Mouse (Mus musculus): ENCODE measurements around the gene Arid1a. TPM values are rescaled to one million over a fixed set of nuclear protein-coding genes. Genes with fewer than 3 reads are reported as not detected.
"Not testable (repeated sequence)": the region's sequence is repeated elsewhere in the genome, so short reads cannot be mapped to it uniquely, and the experiment has no call there.

Gene Arid1a
- polyA plus RNA-seq, 1 experiment from 2014 or later: 18.5 TPM

DNA sequence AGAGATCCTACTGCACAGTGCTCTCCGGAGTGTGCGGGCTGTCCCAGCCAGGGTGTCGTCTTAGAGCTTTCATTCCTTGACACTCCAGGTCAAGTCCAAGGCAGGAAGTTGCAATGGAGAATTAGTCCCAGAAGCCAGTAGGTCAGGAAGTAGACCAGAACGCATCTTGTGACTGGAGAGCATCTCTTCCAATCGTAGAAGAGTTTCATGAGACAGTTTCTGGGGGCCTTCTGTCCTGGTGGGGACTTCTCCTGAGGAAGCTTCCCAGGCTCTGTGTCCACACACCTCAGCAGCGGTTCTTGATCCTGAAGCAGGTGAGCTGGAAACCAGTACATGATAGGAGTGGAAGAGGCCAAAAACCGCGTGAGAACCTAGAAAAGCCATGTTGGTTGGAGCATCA lies 94.1 kb downstream of the Arid1a start:
- H3K9me3 ChIP-seq (ENCODE audit: control insufficient read depth, low read length): no peaks in the 10 kb centered on the region
- no peak for ATAC-seq
- no peak overlapping the region for H3K4me3 ChIP-seq (ENCODE audit: low read length)
- peaks cover 2% of the 10 kb centered on the region; the same call in 1 of the 2 replicates for H3K36me3 ChIP-seq (ENCODE audit: control insufficient read depth, insufficient read depth, low read length)
- H3K27ac ChIP-seq (ENCODE audit: low read length): no peak overlapping the region
- H3K27me3 ChIP-seq (replicated peaks; ENCODE audit: control insufficient read depth, insufficient read depth, low read length): no peaks in the 10 kb centered on the region
- peaks cover 40% of the 10 kb centered on the region for H3K4me1 ChIP-seq (ENCODE audit: control insufficient read depth, insufficient read depth, low read length)
- no peak overlapping the region for H3K4me2 ChIP-seq (ENCODE audit: low read depth, low read length)
- WGBS: 89% methylated on average over 8 of the region's 8 CpGs
- no peak overlapping the region for H3K9ac ChIP-seq (ENCODE audit: low read depth, low read length)

DNA sequence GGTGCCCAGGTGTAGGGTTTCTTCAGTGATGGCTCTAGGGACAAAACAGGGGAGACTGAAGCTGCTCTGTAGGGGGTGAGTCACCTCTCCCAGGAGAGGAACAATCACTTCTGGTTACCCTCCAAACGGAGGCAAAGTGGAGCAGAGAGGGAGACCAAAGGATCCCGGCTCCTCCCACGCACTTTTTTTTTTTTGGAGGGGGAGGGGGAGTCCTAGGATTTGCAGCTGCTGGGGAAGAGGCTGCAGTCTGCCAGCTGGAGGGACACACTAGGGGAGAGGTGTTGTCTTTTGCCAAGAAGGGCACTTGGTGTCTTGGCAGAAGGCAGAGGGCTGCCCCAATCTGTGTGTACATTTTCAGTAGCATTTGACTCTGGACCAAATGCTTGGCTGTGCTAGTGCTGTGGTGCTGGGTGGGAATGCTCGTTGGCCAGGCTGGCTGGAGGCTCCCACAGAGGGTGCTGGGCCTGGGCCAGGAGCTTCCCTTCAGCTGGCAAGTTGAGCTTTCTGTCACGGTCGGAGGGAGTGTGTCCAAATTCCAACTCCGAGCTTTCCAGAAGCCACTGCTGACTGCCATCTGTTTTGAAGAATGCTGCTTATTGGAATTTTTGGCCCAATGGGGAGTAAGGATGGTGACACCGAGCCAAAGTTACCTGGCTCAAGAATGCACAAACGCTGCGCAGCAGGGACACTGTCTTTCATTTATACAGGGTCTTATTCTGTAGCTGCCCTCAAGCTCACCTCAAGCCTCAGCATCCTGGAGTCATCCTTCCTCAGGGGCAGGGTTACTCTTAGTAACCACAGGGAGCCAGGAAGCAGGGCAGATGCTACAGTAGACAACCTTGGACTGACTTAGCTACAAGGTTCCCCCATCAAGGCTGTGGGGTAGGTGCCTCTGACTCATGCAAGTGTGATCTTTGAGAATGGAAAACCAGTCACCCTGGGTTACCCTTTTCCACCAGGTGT lies 96.1 kb downstream of the Arid1a start:
- peaks cover 37% of the 10 kb centered on the region for H3K4me1 ChIP-seq (ENCODE audit: control insufficient read depth, insufficient read depth, low read length)
- no peaks in the 10 kb centered on the region for H3K27me3 ChIP-seq (replicated peaks; ENCODE audit: control insufficient read depth, insufficient read depth, low read length)
- peak overlapping the region; percentile 55 for H3K9ac ChIP-seq (ENCODE audit: low read depth, low read length)
- ATAC-seq: peak; percentile 63
- no peaks in the 10 kb centered on the region for H3K9me3 ChIP-seq (ENCODE audit: control insufficient read depth, low read length)
- H3K36me3 ChIP-seq (ENCODE audit: control insufficient read depth, insufficient read depth, low read length): no peaks in the 10 kb centered on the region
- WGBS: 14% methylated on average over 10 of the region's 10 CpGs
- H3K4me2 ChIP-seq (ENCODE audit: low read depth, low read length): peak overlapping the region; percentile 59
- peak overlapping the region; percentile 97 for H3K27ac ChIP-seq (ENCODE audit: low read length)
- H3K4me3 ChIP-seq (ENCODE audit: low read length): peak overlapping the region; percentile 36

- Histone ChIP-seq H3K36me3 (ENCODE audit: control insufficient read depth, insufficient read depth, low read length) (no peaks in the 10 kb centered on the region), H3K9me3 (ENCODE audit: control insufficient read depth, low read length) (no peaks in the 10 kb centered on the region), H3K27me3 (replicated peaks; ENCODE audit: control insufficient read depth, insufficient read depth, low read length) (no peaks in the 10 kb centered on the region), H3K4me3 (ENCODE audit: low read length) (peak overlapping the region; percentile 36), H3K27ac (ENCODE audit: low read length) (peak overlapping the region; percentile 97), H3K4me2 (ENCODE audit: low read depth, low read length) (peak overlapping the region; percentile 59), H3K9ac (ENCODE audit: low read depth, low read length) (peak overlapping the region; percentile 55), H3K4me1 (ENCODE audit: control insufficient read depth, insufficient read depth, low read length) (peaks cover 33% of the 10 kb centered on the region)
- 9% methylated on average over 15 of the region's 15 CpGs for WGBS
- peak; percentile 75 for ATAC-seq
Measured at GRCm38 (mm10) chr4:133659497-133660192, 96.9 kb downstream of the Arid1a start.

GRCm38 (mm10) chr4:133658729-133659128 lies 97.8 kb downstream of the Arid1a start:
- Histone ChIP-seq H3K27me3 (replicated peaks; ENCODE audit: control insufficient read depth, insufficient read depth, low read length) (no peaks in the 10 kb centered on the region), H3K4me3 (ENCODE audit: low read length) (no peak overlapping the region), H3K36me3 (ENCODE audit: control insufficient read depth, insufficient read depth, low read length) (no peaks in the 10 kb centered on the region), H3K9me3 (ENCODE audit: control insufficient read depth, low read length) (no peaks in the 10 kb centered on the region), H3K4me1 (ENCODE audit: control insufficient read depth, insufficient read depth, low read length) (peaks cover 33% of the 10 kb centered on the region), H3K9ac (ENCODE audit: low read depth, low read length) (no peak overlapping the region), H3K27ac (ENCODE audit: low read length) (peak overlapping the region; percentile 97), H3K4me2 (ENCODE audit: low read depth, low read length) (no peak overlapping the region)
- ATAC-seq: 0 out of 2 replicates have a peak, but pooled peaks have one; percentile 12
- 50% methylated on average over 2 of the region's 2 CpGs for WGBS

GRCm38 (mm10) chr4:133657829-133658458 lies 98.6 kb downstream of the Arid1a start:
- 54% methylated on average over 5 of the region's 5 CpGs for WGBS
- H3K4me2 ChIP-seq (ENCODE audit: low read depth, low read length): no peak overlapping the region
- H3K27ac ChIP-seq (ENCODE audit: low read length): no peak overlapping the region
- ATAC-seq: no peak
- no peaks in the 10 kb centered on the region for H3K27me3 ChIP-seq (replicated peaks; ENCODE audit: control insufficient read depth, insufficient read depth, low read length)
- H3K36me3 ChIP-seq (ENCODE audit: control insufficient read depth, insufficient read depth, low read length): no peaks in the 10 kb centered on the region
- no peaks in the 10 kb centered on the region for H3K9me3 ChIP-seq (ENCODE audit: control insufficient read depth, low read length)
- H3K4me3 ChIP-seq (ENCODE audit: low read length): no peak overlapping the region
- 0 out of 2 replicates have a peak overlapping the region, but pooled peaks have one; percentile 14 for H3K9ac ChIP-seq (ENCODE audit: low read depth, low read length)
- H3K4me1 ChIP-seq (ENCODE audit: control insufficient read depth, insufficient read depth, low read length): peaks cover 30% of the 10 kb centered on the region

DNA sequence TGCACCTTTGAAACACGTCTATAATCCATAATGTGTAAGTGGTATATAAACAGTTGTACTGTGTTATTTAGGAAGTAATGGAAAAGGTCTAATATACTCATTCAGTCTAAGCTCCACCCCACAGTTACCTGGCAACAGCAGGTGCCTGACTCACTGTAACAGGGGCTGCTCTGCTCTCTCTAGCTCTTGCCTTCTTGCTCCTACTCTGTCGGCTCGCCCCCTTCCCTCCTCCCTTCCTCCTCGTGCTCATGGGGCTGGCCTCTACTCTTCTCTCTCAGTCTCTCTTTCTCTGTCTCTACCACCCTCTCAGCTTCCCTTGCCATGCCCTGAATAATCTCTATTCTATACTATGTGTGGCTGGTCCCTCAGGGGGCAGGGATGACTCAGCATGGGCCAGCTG lies 99.6 kb downstream of the Arid1a start:
- 29% methylated on average over 4 of the region's 4 CpGs for WGBS
- no peak overlapping the region for H3K27ac ChIP-seq (ENCODE audit: low read length)

DNA sequence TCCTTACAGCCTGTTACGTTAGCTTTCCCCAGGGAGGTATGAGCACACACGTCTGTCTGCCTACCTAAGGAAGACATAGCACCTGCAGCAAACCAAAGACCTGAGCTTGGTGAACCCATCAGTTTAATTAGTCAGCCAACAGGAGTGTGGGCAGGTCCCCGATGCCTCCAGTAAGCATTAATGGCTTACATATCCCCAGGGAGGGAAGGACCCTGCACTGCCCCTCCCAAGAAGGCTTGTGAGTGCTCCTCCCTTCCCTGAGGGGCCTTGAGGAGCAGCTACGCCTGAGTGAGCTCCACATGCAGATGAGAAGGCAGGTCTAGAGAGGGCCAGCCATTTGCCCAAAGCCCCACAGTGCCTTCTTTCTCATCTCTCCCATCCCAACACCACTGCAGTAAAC lies 100.3 kb downstream of the Arid1a start:
- Histone ChIP-seq H3K4me1 (ENCODE audit: control insufficient read depth, insufficient read depth, low read length) (peaks cover 31% of the 10 kb centered on the region), H3K36me3 (ENCODE audit: control insufficient read depth, insufficient read depth, low read length) (no peaks in the 10 kb centered on the region), H3K9me3 (ENCODE audit: control insufficient read depth, low read length) (no peaks in the 10 kb centered on the region), H3K4me3 (ENCODE audit: low read length) (no peak overlapping the region), H3K9ac (ENCODE audit: low read depth, low read length) (no peak overlapping the region), H3K4me2 (ENCODE audit: low read depth, low read length) (no peak overlapping the region), H3K27me3 (replicated peaks; ENCODE audit: control insufficient read depth, insufficient read depth, low read length) (no peaks in the 10 kb centered on the region), H3K27ac (ENCODE audit: low read length) (no peak overlapping the region)
- ATAC-seq: no peak
- 50% methylated on average over 4 of the region's 4 CpGs for whole genome bisulfite sequencing

More for the DNA sequence above, 99.6 kb downstream of the Arid1a start:
- Histone ChIP-seq H3K9ac (ENCODE audit: low read depth, low read length) (no peak overlapping the region), H3K4me3 (ENCODE audit: low read length) (no peak overlapping the region), H3K4me2 (ENCODE audit: low read depth, low read length) (no peak overlapping the region), H3K27me3 (replicated peaks; ENCODE audit: control insufficient read depth, insufficient read depth, low read length) (no peaks in the 10 kb centered on the region), H3K4me1 (ENCODE audit: control insufficient read depth, insufficient read depth, low read length) (peaks cover 30% of the 10 kb centered on the region), H3K36me3 (ENCODE audit: control insufficient read depth, insufficient read depth, low read length) (no peaks in the 10 kb centered on the region), H3K9me3 (ENCODE audit: control insufficient read depth, low read length) (no peaks in the 10 kb centered on the region)
- no peak for ATAC-seq

DNA sequence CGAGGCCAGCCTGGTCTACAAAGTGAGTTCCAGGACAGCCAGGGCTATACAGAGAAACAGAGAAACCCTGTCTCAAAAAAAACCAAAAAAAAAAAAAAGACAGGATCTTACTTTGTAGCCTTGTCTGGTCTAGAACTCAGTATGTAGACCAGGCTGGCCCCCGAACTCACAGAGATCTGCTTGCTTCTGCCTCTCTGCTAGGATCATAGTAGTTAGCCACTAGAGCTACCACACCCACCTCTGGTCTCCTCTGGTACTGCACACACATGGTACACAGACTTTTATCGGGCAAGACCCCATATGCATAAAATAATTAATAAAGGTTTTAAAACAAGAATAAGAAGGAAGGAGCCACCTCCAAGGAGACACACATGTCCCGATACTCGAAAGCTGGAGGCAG lies 102.5 kb downstream of the Arid1a start:
- H3K27me3 ChIP-seq (replicated peaks; ENCODE audit: control insufficient read depth, insufficient read depth, low read length); H3K4me1 ChIP-seq (ENCODE audit: control insufficient read depth, insufficient read depth, low read length); H3K9ac ChIP-seq (ENCODE audit: low read depth, low read length); H3K36me3 ChIP-seq (ENCODE audit: control insufficient read depth, insufficient read depth, low read length); H3K4me3 ChIP-seq (ENCODE audit: low read length); H3K9me3 ChIP-seq (ENCODE audit: control insufficient read depth, low read length); ATAC-seq; H3K27ac ChIP-seq (ENCODE audit: low read length); H3K4me2 ChIP-seq (ENCODE audit: low read depth, low read length): not testable (repeated sequence)
- over 99% methylated on average over 5 of the region's 5 CpGs for WGBS

GRCm38 (mm10) chr4:133652746-133653145 lies 103.8 kb downstream of the Arid1a start:
- H3K36me3 ChIP-seq (ENCODE audit: control insufficient read depth, insufficient read depth, low read length): no peaks in the 10 kb centered on the region
- ATAC-seq: no peak
- WGBS: 81% methylated on average over 10 of the region's 10 CpGs
- H3K9ac ChIP-seq (ENCODE audit: low read depth, low read length): no peak overlapping the region
- no peaks in the 10 kb centered on the region for H3K27me3 ChIP-seq (replicated peaks; ENCODE audit: control insufficient read depth, insufficient read depth, low read length)
- H3K27ac ChIP-seq (ENCODE audit: low read length): no peak overlapping the region
- H3K4me3 ChIP-seq (ENCODE audit: low read length): no peak overlapping the region
- no peak overlapping the region for H3K4me2 ChIP-seq (ENCODE audit: low read depth, low read length)
- peaks cover 3% of the 10 kb centered on the region; the same call in 1 of the 2 replicates for H3K4me1 ChIP-seq (ENCODE audit: control insufficient read depth, insufficient read depth, low read length)
- no peaks in the 10 kb centered on the region for H3K9me3 ChIP-seq (ENCODE audit: control insufficient read depth, low read length)
